Mouse (Mus musculus): Measurements from ENCODE around the gene Cfap298. TPM values are rescaled to one million over a fixed set of nuclear protein-coding genes. Genes with fewer than 3 reads are reported as not detected.

The Cfap298 gene
- 10 to 100 TPM; 40.0 to 42.4 TPM for total RNA-seq (2021)

GRCm38 (mm10) chr16:90934687-90935328, at the start of gene Cfap298:
TSS of gene Cfap298 (minus strand) at chr16:90935114.
- DNase-seq (ENCODE audit: low spot score in 2 of 2) = peak; percentile 93 to 97
- intact Hi-C loops (cut with DNase I) = loop anchor here (1.0 kb wide), 2 partner anchors 76 to 125 kb away; partner anchors contain the start of genes Synj1 and Urb1

- intact Hi-C loops (cut with DNase I) = no loop called here
- peak in 1 of 2 experiments; percentile 30 for DNase-seq (ENCODE audit: low spot score in 2 of 2)
Measured at GRCm38 (mm10) chr16:90971004-90971403, 36.1 kb upstream of the Cfap298 start.

- intact Hi-C loops (cut with DNase I) = no loop called here
- no peak for DNase-seq (ENCODE audit: low spot score in 2 of 2)
Measured at GRCm38 (mm10) chr16:90966241-90966640, 31.3 kb upstream of the Cfap298 start.

GRCm38 (mm10) chr16:90964302-90964701, 29.4 kb upstream of the Cfap298 start:
- no peak for DNase-seq (ENCODE audit: low spot score in 2 of 2)
- intact Hi-C loops (cut with DNase I) = no loop called here

- no peak for DNase-seq (ENCODE audit: low spot score in 2 of 2)
- intact Hi-C loops (cut with DNase I) = no loop called here
Measured at GRCm38 (mm10) chr16:90963866-90964265, 29.0 kb upstream of the Cfap298 start.

- DNase-seq (ENCODE audit: low spot score in 2 of 2) = no peak
Measured at GRCm38 (mm10) chr16:90963231-90963630, 28.3 kb upstream of the Cfap298 start.

GRCm38 (mm10) chr16:90958301-90959085, 23.6 kb upstream of the Cfap298 start:
- DNase-seq (ENCODE audit: low spot score in 2 of 2) = peak; percentile 51 to 83
- intact Hi-C loops (cut with DNase I) = no loop called here

More at GRCm38 (mm10) chr16:90963231-90963630, 28.3 kb upstream of the Cfap298 start:
- intact Hi-C loops (cut with DNase I) = no loop called here

GRCm38 (mm10) chr16:90955494-90955893, 20.6 kb upstream of the Cfap298 start:
- intact Hi-C loops (cut with DNase I) = no loop called here
- no peak for DNase-seq (ENCODE audit: low spot score in 2 of 2)

GRCm38 (mm10) chr16:90953770-90954169, 18.9 kb upstream of the Cfap298 start:
- intact Hi-C loops (cut with DNase I) = no loop called here
- DNase-seq (ENCODE audit: low spot score in 2 of 2) = no peak

GRCm38 (mm10) chr16:90953147-90953546, 18.2 kb upstream of the Cfap298 start:
- intact Hi-C loops (cut with DNase I) = no loop called here
- DNase-seq (ENCODE audit: low spot score in 2 of 2) = peak in 1 of 2 experiments; percentile 25

GRCm38 (mm10) chr16:90950354-90950963, 15.5 kb upstream of the Cfap298 start:
- no peak for DNase-seq (ENCODE audit: low spot score in 2 of 2)
- intact Hi-C loops (cut with DNase I) = no loop called here

GRCm38 (mm10) chr16:90946977-90947376, 12.1 kb upstream of the Cfap298 start:
- intact Hi-C loops (cut with DNase I) = no loop called here
- no peak for DNase-seq (ENCODE audit: low spot score in 2 of 2)

GRCm38 (mm10) chr16:90941246-90941645, 6.3 kb upstream of the Cfap298 start:
- DNase-seq (ENCODE audit: low spot score in 2 of 2) = no peak
- intact Hi-C loops (cut with DNase I) = no loop called here

GRCm38 (mm10) chr16:90934193-90934686, 674 bp downstream of the Cfap298 start:
- peak; percentile 57 to 63 for DNase-seq (ENCODE audit: low spot score in 2 of 2)
- intact Hi-C loops (cut with DNase I) = loop anchor here (1.0 kb wide), 2 partner anchors 77 to 124 kb away; partner anchors contain the start of genes Synj1 and Urb1

GRCm38 (mm10) chr16:90933534-90934176, 1.3 kb downstream of the Cfap298 start:
- intact Hi-C loops (cut with DNase I) = loop anchor here (1.0 kb wide), 2 partner anchors 78 to 123 kb away; partner anchors contain the start of genes Synj1 and Urb1
- no peak for DNase-seq (ENCODE audit: low spot score in 2 of 2)

- DNase-seq (ENCODE audit: low spot score in 2 of 2) = no peak
- intact Hi-C loops (cut with DNase I) = no loop called here
Measured at GRCm38 (mm10) chr16:90927446-90927845, 7.5 kb downstream of the Cfap298 start.

GRCm38 (mm10) chr16:90925461-90925860, 9.5 kb downstream of the Cfap298 start:
- DNase-seq (ENCODE audit: low spot score in 2 of 2) = peak; percentile 63 to 75
- intact Hi-C loops (cut with DNase I) = loop anchor here (2.0 kb wide), 2 partner anchors 93 to 603 kb away; no protein-coding TSS in a partner anchor

GRCm38 (mm10) chr16:90924606-90925370, 10.1 kb downstream of the Cfap298 start:
- intact Hi-C loops (cut with DNase I) = loop anchor here (2.0 kb wide), 2 partner anchors 92 to 602 kb away; no protein-coding TSS in a partner anchor

More at GRCm38 (mm10) chr16:90924606-90925370, 10.1 kb downstream of the Cfap298 start:
- no peak for DNase-seq (ENCODE audit: low spot score in 2 of 2)

Measured in left cerebral cortex, postnatal 25 days (tissue).